Mouse (Mus musculus) forebrain, embryonic 16.5 days (tissue): ENCODE measurements around the gene Olfr1388. TPM values are rescaled to one million over a fixed set of nuclear protein-coding genes. Genes with fewer than 3 reads are reported as not detected.
"Not testable (repeated sequence)": the region's sequence is repeated elsewhere in the genome, so short reads cannot be mapped to it uniquely, and the experiment has no call there.

Source experiments
- ATAC-seq: fragments of 200-750 bp; cut with Nextera tagmentation; 2 replicates; pipeline ENCODE4 v1.8.0; 2017; ENCODE audit warnings: mild to moderate bottlenecking, moderate library complexity
- H3K27ac ChIP-seq: fragments of 300-500 bp; sonication (generic); 2 replicates; pipeline ENCODE4 v1.5.1; 2014; ENCODE audit warnings: low read length, control low read depth
- H3K27me3 ChIP-seq: fragments of 300-500 bp; sonication (generic); replicated peaks from 2 replicates; pipeline ENCODE4 v1.6.1; 2014; ENCODE audit warnings: low read length; ENCODE audit not compliant: control insufficient read depth, insufficient read depth
- H3K36me3 ChIP-seq: fragments of 300-500 bp; sonication (generic); 2 replicates; pipeline ENCODE4 v1.6.1; 2014; ENCODE audit not compliant: control insufficient read depth, insufficient read depth
- H3K4me1 ChIP-seq: fragments of 300-500 bp; sonication (generic); replicated peaks from 2 replicates; pipeline ENCODE4 v1.6.1; 2014; ENCODE audit warnings: low read length; ENCODE audit not compliant: control insufficient read depth, insufficient read depth
- H3K4me2 ChIP-seq: fragments of 300-500 bp; sonication (generic); 2 replicates; pipeline ENCODE4 v1.6.1; 2014; ENCODE audit warnings: mild to moderate bottlenecking, low read length, control low read depth
- H3K4me3 ChIP-seq: fragments of 300-500 bp; sonication (generic); replicated peaks from 2 replicates; pipeline ENCODE4 v1.5.1; 2014; ENCODE audit warnings: mild to moderate bottlenecking, low read length, control low read depth
- H3K9ac ChIP-seq: fragments of 300-500 bp; sonication (generic); replicated peaks from 2 replicates; pipeline ENCODE4 v1.6.1; 2014; ENCODE audit warnings: low read depth, low read length, control low read depth
- H3K9me3 ChIP-seq: fragments of 300-500 bp; sonication (generic); 2 replicates; pipeline ENCODE4 v1.6.1; 2016; ENCODE audit warnings: low read length; ENCODE audit not compliant: control insufficient read depth
- WGBS: fragments of 180-500 bp; shearing (Covaris S2); extraction: QIAGEN DNeasy Blood & Tissue Kit; methylation state at CpG from one replicate; pipeline ENCODE4 v1.1.7; 2014; 5-methylcytosine and 5-hydroxymethylcytosine counted together
- polyA plus RNA-seq: library from polyadenylated mRNA; unstranded; fragments of >200 nt; fragmentation: Nextera tagmentation; extraction: Ambion mirVana; gene quantifications from 2 replicates; pipeline ENCODE4 v1.2.1, GENCODE M21; 2015

Olfr1388 gene
- polyA plus RNA-seq: not detected in 2 replicates

GRCm38 (mm10) chr11:49436411-49436810 is at the start of gene Olfr1388:
TSS of gene Olfr1388 (plus strand) at chr11:49436624.
- Histone ChIP-seq H3K4me1 (no peaks in the 10 kb centered on the region), H3K4me3 (no peak within 1 kb of the TSS), H3K36me3 (no peaks in the 10 kb centered on the region), H3K4me2 (no peak within 1 kb of the TSS), H3K27ac (no peak within 1 kb of the TSS), H3K27me3 (no peaks in the 10 kb centered on the region), H3K9me3 (0 out of 2 replicates have a peak, but pooled peaks cover 6% of the 10 kb centered on the region), H3K9ac (no peak within 1 kb of the TSS)
- no peak for ATAC-seq
- whole genome bisulfite sequencing: 37% methylated on average over 3 of the region's 3 CpGs

- H3K4me3 ChIP-seq, ATAC-seq, H3K27me3 ChIP-seq, H3K9me3 ChIP-seq, H3K4me1 ChIP-seq, H3K4me2 ChIP-seq, H3K27ac ChIP-seq, H3K9ac ChIP-seq, H3K36me3 ChIP-seq: not testable (repeated sequence)
- WGBS: 65% methylated on average over 1 of the region's 1 CpGs
These were observed 43.7 kb upstream of the Olfr1388 start for GRCm38 (mm10) chr11:49392707-49393106.

- no peak overlapping the region for H3K4me2 ChIP-seq
- no peaks in the 10 kb centered on the region for H3K36me3 ChIP-seq
- no peak overlapping the region for H3K27ac ChIP-seq
- H3K9me3 ChIP-seq: no peaks in the 10 kb centered on the region
- ATAC-seq: no peak
- H3K27me3 ChIP-seq: no peaks in the 10 kb centered on the region
- no peak overlapping the region for H3K4me3 ChIP-seq
- H3K9ac ChIP-seq: no peak overlapping the region
- 86% methylated on average over 3 of the region's 3 CpGs for WGBS
- H3K4me1 ChIP-seq: no peaks in the 10 kb centered on the region
These were observed 29.6 kb upstream of the Olfr1388 start for GRCm38 (mm10) chr11:49406784-49407183.

- WGBS: 24% methylated on average over 1 of the region's 1 CpGs
- Histone ChIP-seq H3K4me1 (no peaks in the 10 kb centered on the region), H3K27me3 (no peaks in the 10 kb centered on the region), H3K36me3 (no peaks in the 10 kb centered on the region), H3K27ac (no peak overlapping the region), H3K9me3 (no peaks in the 10 kb centered on the region), H3K9ac (no peak overlapping the region), H3K4me3 (no peak overlapping the region), H3K4me2 (no peak overlapping the region)
- no peak for ATAC-seq
These were observed 25.9 kb upstream of the Olfr1388 start for GRCm38 (mm10) chr11:49410540-49410939.

GRCm38 (mm10) chr11:49422767-49423166 is 13.7 kb upstream of the Olfr1388 start, which contains the start of gene Olfr1389:
TSS of gene Olfr1389 (plus strand) at chr11:49423067.
- Histone ChIP-seq H3K27ac (no peak within 1 kb of the TSS), H3K36me3 (no peaks in the 10 kb centered on the region), H3K4me1 (no peaks in the 10 kb centered on the region), H3K4me2 (no peak within 1 kb of the TSS), H3K4me3 (no peak within 1 kb of the TSS), H3K27me3 (no peaks in the 10 kb centered on the region), H3K9me3 (no peaks in the 10 kb centered on the region), H3K9ac (no peak within 1 kb of the TSS)
- WGBS: 91% methylated on average over 2 of the region's 2 CpGs
- ATAC-seq: no peak

GRCm38 (mm10) chr11:49425257-49425927 is 11.0 kb upstream of the Olfr1388 start:
- 81% methylated on average over 1 of the region's 1 CpGs for WGBS
- ATAC-seq: no peak

GRCm38 (mm10) chr11:49429641-49430040 is 6.8 kb upstream of the Olfr1388 start:
- H3K9ac ChIP-seq: no peak overlapping the region
- ATAC-seq: no peak
- 0 out of 2 replicates have a peak, but pooled peaks cover 6% of the 10 kb centered on the region for H3K9me3 ChIP-seq
- H3K4me2 ChIP-seq: no peak overlapping the region
- no peaks in the 10 kb centered on the region for H3K36me3 ChIP-seq
- no peak overlapping the region for H3K27ac ChIP-seq
- H3K4me3 ChIP-seq: no peak overlapping the region
- WGBS: 75% methylated on average over 2 of the region's 2 CpGs
- H3K4me1 ChIP-seq: no peaks in the 10 kb centered on the region
- H3K27me3 ChIP-seq: no peaks in the 10 kb centered on the region

More at GRCm38 (mm10) chr11:49425257-49425927, 11.0 kb upstream of the Olfr1388 start:
- no peak overlapping the region for H3K4me3 ChIP-seq
- H3K9ac ChIP-seq: no peak overlapping the region
- no peaks in the 10 kb centered on the region for H3K27me3 ChIP-seq
- H3K4me2 ChIP-seq: no peak overlapping the region
- no peak overlapping the region for H3K27ac ChIP-seq
- no peaks in the 10 kb centered on the region for H3K4me1 ChIP-seq
- no peaks in the 10 kb centered on the region for H3K36me3 ChIP-seq
- no peaks in the 10 kb centered on the region for H3K9me3 ChIP-seq

GRCm38 (mm10) chr11:49455043-49455442 is 18.6 kb downstream of the Olfr1388 start, which contains the start of gene Olfr1387:
TSS of gene Olfr1387 (plus strand) at chr11:49455343.
- no peak within 1 kb of the TSS for H3K4me3 ChIP-seq
- H3K36me3 ChIP-seq: no peaks in the 10 kb centered on the region
- H3K9me3 ChIP-seq: no peaks in the 10 kb centered on the region
- H3K4me2 ChIP-seq: no peak within 1 kb of the TSS
- 81% methylated on average over 1 of the region's 1 CpGs for WGBS
- no peaks in the 10 kb centered on the region for H3K4me1 ChIP-seq
- no peak for ATAC-seq
- H3K27ac ChIP-seq: no peak within 1 kb of the TSS
- H3K27me3 ChIP-seq: no peaks in the 10 kb centered on the region
- no peak within 1 kb of the TSS for H3K9ac ChIP-seq

- H3K9ac ChIP-seq, H3K4me1 ChIP-seq, H3K27ac ChIP-seq, H3K36me3 ChIP-seq, H3K9me3 ChIP-seq, H3K4me3 ChIP-seq, H3K4me2 ChIP-seq, ATAC-seq, H3K27me3 ChIP-seq: not testable (repeated sequence)
- 80% methylated on average over 2 of the region's 3 CpGs for WGBS
These were observed 28.3 kb downstream of the Olfr1388 start, which contains the start of gene Olfr1386 for GRCm38 (mm10) chr11:49464746-49465145. TSS of gene Olfr1386 (plus strand) at chr11:49465046.
